Mouse (Mus musculus): ENCODE data around the gene Gys1.

GRCm38 (mm10) chr7:45475291-45475969 lies 40.8 kb downstream of the Gys1 start:
- TF ChIP-seq ZNF384 (IDR thresholded peaks at IDR 0.05; ENCODE audit: low read depth, low read length) (no peak), HCFC1 (IDR thresholded peaks at IDR 0.05; ENCODE audit: borderline replicate concordance, insufficient read depth, low read length) (peak; percentile 93), CHD2 (IDR thresholded peaks at IDR 0.05; ENCODE audit: low read depth, low read length) (no peak), ZC3H11A (IDR thresholded peaks at IDR 0.05; ENCODE audit: borderline replicate concordance, low read depth, low read length) (no peak), MAFK (IDR thresholded peaks at IDR 0.05; ENCODE audit: insufficient read depth, low read depth, low read length) (no peak)
